Mouse (Mus musculus) testis, adult 2 months (tissue): ENCODE results near the gene Ercc8.

Source experiments
- CTCF ChIP-seq: fragments of 200-500 bp; IDR thresholded peaks from 2 replicates; pipeline ENCODE4 v1.5.1; 2012; ENCODE audit warnings: low read depth, mild to moderate bottlenecking, inconsistent platforms, low read length, moderate library complexity; ENCODE audit not compliant: control insufficient read depth, insufficient read depth, insufficient replicate concordance
- POLR2A ChIP-seq: fragments of 200-500 bp; IDR thresholded peaks from 2 replicates; pipeline ENCODE4 v1.6.1; 2012; ENCODE audit warnings: low read depth, mild to moderate bottlenecking, inconsistent platforms, low read length, moderate library complexity; ENCODE audit not compliant: control insufficient read depth

DNA sequence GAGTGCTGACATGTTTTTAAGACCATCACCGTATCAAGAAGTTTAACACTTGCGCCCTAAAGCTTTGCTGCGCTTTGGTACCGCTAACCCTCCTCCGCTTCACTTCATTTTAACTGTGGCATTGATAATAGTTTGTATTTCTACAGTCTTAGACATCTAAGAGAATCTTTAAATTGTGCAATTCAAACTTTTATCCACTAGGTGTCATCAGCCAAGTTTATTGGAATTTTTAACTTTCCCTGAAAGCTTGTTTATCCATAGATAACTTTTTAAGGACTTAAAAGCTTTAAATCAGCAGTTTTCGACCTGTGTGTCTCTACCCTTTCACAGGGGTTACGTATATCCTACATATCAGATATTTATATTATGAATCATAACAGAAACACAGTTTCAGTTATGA is 1.4 kb downstream of the Ercc8 start:
- TF ChIP-seq CTCF = no peak
- TF ChIP-seq POLR2A = no peak
